Mouse (Mus musculus) MEL (cell line): ENCODE results near the gene Zfp27. TPM values are rescaled to one million over a fixed set of nuclear protein-coding genes. Genes with fewer than 3 reads are reported as not detected.

Source experiments
- DNase-seq: peaks from one replicate; pipeline ENCODE4 v3.0.0; 2011; ENCODE audit warnings: low read depth, low spot score
- H3K27ac ChIP-seq: 2 replicates; pipeline ENCODE4 v1.5.1; 2012; ENCODE audit warnings: low read depth, mild to moderate bottlenecking, control low read depth, low read length, moderate library complexity; ENCODE audit not compliant: control insufficient read depth
- H3K27me3 ChIP-seq, 2 experiments: fragments of 150-350 bp in 1 of 2; sonication (generic) in 1 of 2; 2 replicates each; pipeline ENCODE4 v1.6.1; 2012; ENCODE audit warnings: low read length in 2 of 2, mild to moderate bottlenecking in 2 of 2, improper control_type of control experiment in 1 of 2, moderate library complexity in 1 of 2; ENCODE audit not compliant: insufficient read depth in 2 of 2, control insufficient read depth in 1 of 2
- H3K36me3 ChIP-seq, 2 experiments: 2 replicates each; pipeline ENCODE4 v1.6.1; 2012 to 2014; ENCODE audit warnings: low read length in 2 of 2, improper control_type of control experiment in 1 of 2, inconsistent platforms in 1 of 2, mild to moderate bottlenecking in 1 of 2; ENCODE audit not compliant: insufficient read depth in 2 of 2, control insufficient read depth in 1 of 2
- H3K4me1 ChIP-seq, 2 experiments: fragments of 150-350 bp in 1 of 2; sonication (generic) in 1 of 2; 2 replicates each; pipeline ENCODE4 v1.6.1; 2012; ENCODE audit warnings: low read length in 2 of 2, improper control_type of control experiment in 1 of 2, mild to moderate bottlenecking in 1 of 2; ENCODE audit not compliant: insufficient read depth in 2 of 2, control insufficient read depth in 1 of 2
- H3K4me3 ChIP-seq, 2 experiments: fragments of 150-350 bp in 1 of 2; sonication (generic) in 1 of 2; 2 replicates each; pipeline ENCODE4 v1.5.1; 2012; ENCODE audit warnings: low read depth in 2 of 2, low read length in 2 of 2, mild to moderate bottlenecking in 2 of 2, moderate library complexity in 2 of 2, control low read depth in 1 of 2, improper control_type of control experiment in 1 of 2; ENCODE audit not compliant: control insufficient read depth in 1 of 2, insufficient read depth in 1 of 2
- H3K79me2 ChIP-seq: 2 replicates; pipeline ENCODE4 v1.6.1; 2012; ENCODE audit warnings: mild to moderate bottlenecking, low read length, moderate library complexity; ENCODE audit not compliant: control insufficient read depth, poor library complexity, insufficient read depth
- H3K9ac ChIP-seq: 2 replicates; pipeline ENCODE4 v1.6.1; 2012; ENCODE audit warnings: low read depth, mild to moderate bottlenecking, control low read depth, low read length, moderate library complexity; ENCODE audit not compliant: control insufficient read depth, poor library complexity, severe bottlenecking
- H3K9me3 ChIP-seq: fragments of 150-350 bp; sonication (generic); replicated peaks from 2 replicates; pipeline ENCODE4 v1.6.1; 2012; ENCODE audit warnings: mild to moderate bottlenecking, low read length, improper control_type of control experiment, moderate library complexity; ENCODE audit not compliant: insufficient read depth
- BHLHE40 ChIP-seq: IDR thresholded peaks from 2 replicates; pipeline ENCODE4 v1.6.1; 2012; ENCODE audit warnings: low read depth, mild to moderate bottlenecking, inconsistent platforms, low read length, improper control_type of control experiment, borderline replicate concordance
- CHD1 ChIP-seq: IDR thresholded peaks from 2 replicates; pipeline ENCODE4 v1.6.1; 2012; ENCODE audit warnings: low read depth, mild to moderate bottlenecking, inconsistent platforms, low read length, improper control_type of control experiment
- CHD2 ChIP-seq: IDR thresholded peaks from 2 replicates; pipeline ENCODE4 v1.6.1; 2011; ENCODE audit warnings: low read length, improper control_type of control experiment
- CTCF ChIP-seq, 3 experiments: IDR thresholded peaks in 2 of 3; conservative IDR thresholded peaks in 1 of 3; 2 replicates each; pipeline ENCODE4 v1.5.1; 2011 to 2012; ENCODE audit warnings: low read length in 3 of 3, low read depth in 2 of 3, mild to moderate bottlenecking in 2 of 3, improper control_type of control experiment in 1 of 3, inconsistent platforms in 1 of 3, mixed read lengths in 1 of 3, moderate library complexity in 1 of 3; ENCODE audit not compliant: control insufficient read depth in 1 of 3, insufficient read depth in 1 of 3, poor library complexity in 1 of 3, severe bottlenecking in 1 of 3
- E2F4 ChIP-seq: IDR thresholded peaks from 2 replicates; pipeline ENCODE4 v1.6.1; 2011; ENCODE audit warnings: low read depth, low read length, improper control_type of control experiment, borderline replicate concordance
- EP300 ChIP-seq, 2 experiments: IDR thresholded peaks; 2 replicates each; pipeline ENCODE4 v1.6.1; 2011; ENCODE audit warnings: improper control_type of control experiment in 2 of 2, low read length in 2 of 2, low read depth in 1 of 2, mild to moderate bottlenecking in 1 of 2
- ETS1 ChIP-seq: IDR thresholded peaks from 2 replicates; pipeline ENCODE4 v1.6.1; 2012; ENCODE audit warnings: low read depth, mild to moderate bottlenecking, inconsistent platforms, low read length, improper control_type of control experiment, moderate library complexity
- GABPA ChIP-seq: IDR thresholded peaks from 2 replicates; pipeline ENCODE4 v1.6.1; 2012; ENCODE audit warnings: low read depth, mild to moderate bottlenecking, inconsistent platforms, low read length, improper control_type of control experiment, moderate library complexity
- HCFC1 ChIP-seq: IDR thresholded peaks from 2 replicates; pipeline ENCODE4 v1.6.1; 2012; ENCODE audit warnings: low read depth, mild to moderate bottlenecking, inconsistent platforms, low read length, improper control_type of control experiment, moderate library complexity
- JUND ChIP-seq: IDR thresholded peaks from 2 replicates; pipeline ENCODE4 v1.6.1; 2011; ENCODE audit warnings: low read depth, mild to moderate bottlenecking, improper control_type of control experiment, low read length
- KAT2A ChIP-seq: conservative IDR thresholded peaks from 2 replicates; pipeline ENCODE4 v1.6.1; 2012; ENCODE audit warnings: low read depth, low read length, improper control_type of control experiment, inconsistent platforms
- MAFK ChIP-seq: IDR thresholded peaks from 2 replicates; pipeline ENCODE4 v1.6.1; 2011; ENCODE audit warnings: low read depth, mild to moderate bottlenecking, low read length, improper control_type of control experiment, borderline replicate concordance
- MAX ChIP-seq: IDR thresholded peaks from 2 replicates; pipeline ENCODE4 v1.6.1; 2011; ENCODE audit warnings: low read length, improper control_type of control experiment
- MXI1 ChIP-seq: IDR thresholded peaks from 2 replicates; pipeline ENCODE4 v1.6.1; 2011; ENCODE audit warnings: mild to moderate bottlenecking, low read depth, low read length, improper control_type of control experiment
- MYB ChIP-seq: IDR thresholded peaks from 2 replicates; pipeline ENCODE4 v1.6.1; 2011; ENCODE audit warnings: mild to moderate bottlenecking, low read depth, low read length, improper control_type of control experiment
- NELFE ChIP-seq: IDR thresholded peaks from 2 replicates; pipeline ENCODE4 v1.6.1; 2011; ENCODE audit warnings: low read depth, low read length, improper control_type of control experiment
- NRF1 ChIP-seq: IDR thresholded peaks from 2 replicates; pipeline ENCODE4 v1.6.1; 2014; ENCODE audit warnings: low read depth, mild to moderate bottlenecking, inconsistent platforms, low read length, improper control_type of control experiment, moderate library complexity; ENCODE audit not compliant: poor library complexity, insufficient read depth, severe bottlenecking
- POLR2AphosphoS2 ChIP-seq: IDR thresholded peaks from 2 replicates; pipeline ENCODE4 v1.6.1; 2011; ENCODE audit warnings: low read length, improper control_type of control experiment
- POLR2AphosphoS5 ChIP-seq: IDR thresholded peaks from 2 replicates; pipeline ENCODE4 v1.6.1; 2012; ENCODE audit warnings: low read depth, borderline replicate concordance, mild to moderate bottlenecking, inconsistent platforms, low read length, moderate library complexity, mixed read lengths
- RAD21 ChIP-seq: IDR thresholded peaks from 2 replicates; pipeline ENCODE4 v1.6.1; 2011; ENCODE audit warnings: mild to moderate bottlenecking, low read depth, low read length, improper control_type of control experiment
- SIN3A ChIP-seq: IDR thresholded peaks from 2 replicates; pipeline ENCODE4 v1.6.1; 2012; ENCODE audit warnings: low read length, improper control_type of control experiment, inconsistent platforms
- SMC3 ChIP-seq: IDR thresholded peaks from 2 replicates; pipeline ENCODE4 v1.6.1; 2011; ENCODE audit warnings: low read depth, low read length, improper control_type of control experiment
- TCF12 ChIP-seq: IDR thresholded peaks from 2 replicates; pipeline ENCODE4 v1.6.1; 2014; ENCODE audit warnings: low read depth, mild to moderate bottlenecking, inconsistent platforms, low read length, improper control_type of control experiment, moderate library complexity
- UBTF ChIP-seq: IDR thresholded peaks from 2 replicates; pipeline ENCODE4 v1.6.1; 2012; ENCODE audit warnings: low read depth, mild to moderate bottlenecking, inconsistent platforms, low read length, improper control_type of control experiment, moderate library complexity, borderline replicate concordance; ENCODE audit not compliant: insufficient read depth
- USF1 ChIP-seq: IDR thresholded peaks from 2 replicates; pipeline ENCODE4 v1.6.1; 2014; ENCODE audit warnings: low read depth, mild to moderate bottlenecking, inconsistent platforms, low read length, improper control_type of control experiment, moderate library complexity
- USF2 ChIP-seq, 2 experiments: IDR thresholded peaks; 2 replicates each; pipeline ENCODE4 v1.6.1; 2011 to 2012; ENCODE audit warnings: improper control_type of control experiment in 2 of 2, low read length in 2 of 2, borderline replicate concordance in 1 of 2, inconsistent platforms in 1 of 2, low read depth in 1 of 2, mild to moderate bottlenecking in 1 of 2; ENCODE audit not compliant: insufficient read depth in 1 of 2
- ZC3H11A ChIP-seq: IDR thresholded peaks from 2 replicates; pipeline ENCODE4 v1.6.1; 2012; ENCODE audit warnings: low read depth, mild to moderate bottlenecking, inconsistent platforms, low read length, improper control_type of control experiment
- ZKSCAN1 ChIP-seq: IDR thresholded peaks from 2 replicates; pipeline ENCODE4 v1.6.1; 2012; ENCODE audit warnings: low read depth, mild to moderate bottlenecking, inconsistent platforms, low read length, improper control_type of control experiment, moderate library complexity
- ZMIZ1 ChIP-seq: IDR thresholded peaks from 2 replicates; pipeline ENCODE4 v1.6.1; 2012; ENCODE audit warnings: low read depth, mild to moderate bottlenecking, inconsistent platforms, low read length, improper control_type of control experiment, moderate library complexity
- ZNF384 ChIP-seq: IDR thresholded peaks from 2 replicates; pipeline ENCODE4 v1.6.1; 2012; ENCODE audit warnings: low read depth, mild to moderate bottlenecking, inconsistent platforms, low read length, improper control_type of control experiment
- polyA plus RNA-seq, 2 experiments: library from polyadenylated mRNA; stranded (reverse) in 1 of 2; unstranded in 1 of 2; fragments of >175 nt in 1 of 2; fragments of >200 nt in 1 of 2; gene quantifications; 2 replicates each; pipeline versions ENCODE4 v1.2.1 to v1.2.4; 2012; ENCODE audit warnings: low replicate concordance in 2 of 2, low read depth in 1 of 2; ENCODE audit not compliant: insufficient read length in 2 of 2, insufficient read depth in 1 of 2, missing spikeins in 1 of 2
- total RNA-seq: library from RNA; depleted of rRNA; stranded (reverse); fragments of 300-350 nt; gene quantifications from 2 replicates; pipeline ENCODE4 v1.2.3, GENCODE M21; 2012

The Zfp27 gene
- total and polyA plus RNA-seq, 3 experiments = 4.9 to 5.0 TPM; not detected in 1

DNA sequence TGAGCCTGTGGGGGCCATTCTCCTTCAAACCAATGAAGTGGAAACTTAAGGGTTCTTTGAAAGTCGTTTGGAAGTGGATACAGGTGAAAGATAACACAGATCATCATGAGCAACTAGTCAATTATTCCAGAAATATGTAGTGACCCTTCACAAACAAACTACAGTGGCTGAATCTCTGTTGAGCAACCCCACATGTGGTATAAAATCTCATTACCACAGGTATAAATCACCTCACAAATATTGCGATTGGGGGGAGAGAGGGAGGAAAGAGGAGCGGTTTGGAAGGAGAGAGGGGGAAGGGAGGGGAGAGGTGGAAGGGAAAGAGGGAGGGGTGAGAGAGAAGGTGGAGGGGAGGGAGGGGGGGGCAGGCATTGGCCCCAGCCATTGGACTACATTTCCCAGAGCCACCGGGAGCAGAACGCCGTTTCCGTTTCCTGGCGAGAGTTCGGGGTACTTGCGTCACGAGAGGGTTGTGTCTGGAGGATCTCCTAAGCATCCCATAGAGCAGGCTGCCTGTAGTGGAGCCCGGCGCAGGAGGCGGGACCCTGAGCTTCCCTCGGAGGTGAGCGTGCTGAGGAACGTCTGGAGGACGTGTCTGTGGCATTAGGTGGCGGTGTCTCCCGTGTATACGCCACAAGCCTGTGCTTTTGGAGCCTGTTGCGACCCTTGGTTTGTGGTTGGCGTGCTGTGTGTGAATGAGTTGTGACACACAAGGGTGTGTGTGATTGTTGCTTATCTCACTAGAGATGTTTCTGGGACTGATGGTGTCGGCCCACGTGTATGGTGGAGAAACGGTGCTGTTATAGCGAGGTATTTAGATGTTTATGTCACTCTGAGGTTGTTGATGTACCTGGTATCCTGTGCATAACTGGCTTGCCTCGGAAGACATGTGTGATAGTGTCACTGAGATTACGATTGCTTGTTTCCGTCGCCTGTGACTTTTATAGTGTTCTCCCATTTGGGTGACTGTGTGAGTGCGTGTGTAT lies 46.5 kb downstream of the Zfp27 start, which contains the start of gene Zfp420 (continued):
- TF ChIP-seq USF1 = no peak
- TF ChIP-seq MAX = peak; percentile 60; the same call in 1 of the 2 replicates
- TF ChIP-seq TCF12 = no peak
- TF ChIP-seq GABPA = no peak
- no peak for TF ChIP-seq ZNF384

DNA sequence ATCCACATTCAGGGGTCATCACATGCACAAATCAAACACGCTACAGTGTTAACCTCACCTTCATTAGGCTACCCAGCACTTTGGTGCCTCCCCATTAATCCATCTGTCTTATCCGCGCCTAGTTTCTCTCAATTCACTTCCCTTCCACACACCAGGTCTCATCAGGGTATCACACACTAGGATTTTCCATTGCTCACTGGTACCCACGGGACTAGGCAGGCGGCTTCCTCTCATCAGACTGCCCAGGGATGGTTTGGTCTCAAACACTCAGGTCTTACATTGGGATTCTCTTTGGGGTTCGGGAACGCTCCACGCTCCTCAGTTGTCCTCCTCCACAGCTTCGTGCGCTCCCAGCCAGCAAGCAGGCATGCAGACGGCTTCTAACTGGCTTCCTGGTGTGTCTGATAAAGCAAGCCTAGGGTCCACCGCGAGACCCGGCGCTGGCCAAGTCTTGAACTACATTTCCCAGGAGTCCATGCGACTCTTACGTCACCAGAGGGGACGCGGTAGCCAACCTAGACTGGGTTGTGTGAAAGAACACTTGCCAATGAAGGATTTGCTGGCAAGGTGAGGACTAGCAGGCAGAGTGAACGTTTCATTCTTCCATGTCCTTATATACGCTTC lies 53.0 kb downstream of the Zfp27 start, which contains the start of gene Zfp940:
Gene Zfp940 (minus strand): TSS at position 451 of the 624 bp plus-strand sequence.
- H3K27me3 ChIP-seq = no peaks in the 10 kb centered on the region
- no peaks in the 10 kb centered on the region for H3K9me3 ChIP-seq
- peaks cover 0 to 2% of the 10 kb centered on the region in 2 experiments; a peak in 3 of 4 replicates for H3K4me1 ChIP-seq
- H3K9ac ChIP-seq = peak within 1 kb of the TSS; percentile 71
- H3K79me2 ChIP-seq = no peaks in the 10 kb centered on the region; the same call in 1 of the 2 replicates
- H3K4me3 ChIP-seq = peak within 1 kb of the TSS; percentile 64 to 91
- peak within 1 kb of the TSS; percentile 42 for H3K27ac ChIP-seq
- H3K36me3 ChIP-seq = no peaks in the 10 kb centered on the region; a peak in 2 of 4 replicates
- peak; percentile 95 for DNase-seq
- TF ChIP-seq USF2 (IDR thresholded peaks at IDR 0.05; ENCODE audit: borderline replicate concordance in 1 of 2, insufficient read depth in 1 of 2, low read depth in 1 of 2, low read length in 2 of 2) (no peak), UBTF (no peak), GABPA (no peak), MYB (no peak), MAX (no peak; the same call in 1 of the 2 replicates), MXI1 (peak; percentile 65), ZMIZ1 (peak; percentile 44; the same call in 1 of the 2 replicates), E2F4 (0 out of 2 replicates have a peak, but pooled peaks have one; percentile 28), SIN3A (peak; percentile 92), JUND (no peak), CHD2 (peak; percentile 79; the same call in 1 of the 2 replicates), NRF1 (peak; percentile 48; the same call in 1 of the 2 replicates), CTCF (IDR thresholded peaks at IDR 0.05 in 2 of 3, conservative IDR thresholded peaks at IDR 0.05 in 1 of 3; ENCODE audit: control insufficient read depth in 1 of 3, insufficient read depth in 1 of 3, low read depth in 2 of 3, low read length in 3 of 3, poor library complexity in 1 of 3, severe bottlenecking in 1 of 3) (no peak), SMC3 (peak; percentile 15; the same call in 1 of the 2 replicates), RAD21 (no peak), EP300 (IDR thresholded peaks at IDR 0.05; ENCODE audit: low read depth in 1 of 2, low read length in 2 of 2) (no peak), ZKSCAN1 (no peak), HCFC1 (peak; percentile 97), KAT2A (peak; percentile 89), POLR2AphosphoS2 (no peak), ZC3H11A (peak; percentile 17; the same call in 1 of the 2 replicates), CHD1 (no peak), USF1 (no peak), ETS1 (no peak), POLR2AphosphoS5 (no peak), ZNF384 (no peak), MAFK (no peak), BHLHE40 (peak; percentile 54; the same call in 1 of the 2 replicates), NELFE (peak; percentile 73)
